Mouse (Mus musculus) bone marrow, adult 2 months (tissue): ENCODE results near the gene Myh11.

Experiments used
- CTCF ChIP-seq: fragments of 200-500 bp; IDR thresholded peaks from 2 replicates; pipeline ENCODE4 v1.5.1; 2011; ENCODE audit warnings: low read length, control low read depth; ENCODE audit not compliant: control insufficient read depth, insufficient read depth
- POLR2A ChIP-seq: fragments of 200-500 bp; IDR thresholded peaks from 2 replicates; pipeline ENCODE4 v1.6.1; 2011; ENCODE audit warnings: low read depth, mild to moderate bottlenecking, control low read depth, low read length, borderline replicate concordance; ENCODE audit not compliant: control insufficient read depth

DNA sequence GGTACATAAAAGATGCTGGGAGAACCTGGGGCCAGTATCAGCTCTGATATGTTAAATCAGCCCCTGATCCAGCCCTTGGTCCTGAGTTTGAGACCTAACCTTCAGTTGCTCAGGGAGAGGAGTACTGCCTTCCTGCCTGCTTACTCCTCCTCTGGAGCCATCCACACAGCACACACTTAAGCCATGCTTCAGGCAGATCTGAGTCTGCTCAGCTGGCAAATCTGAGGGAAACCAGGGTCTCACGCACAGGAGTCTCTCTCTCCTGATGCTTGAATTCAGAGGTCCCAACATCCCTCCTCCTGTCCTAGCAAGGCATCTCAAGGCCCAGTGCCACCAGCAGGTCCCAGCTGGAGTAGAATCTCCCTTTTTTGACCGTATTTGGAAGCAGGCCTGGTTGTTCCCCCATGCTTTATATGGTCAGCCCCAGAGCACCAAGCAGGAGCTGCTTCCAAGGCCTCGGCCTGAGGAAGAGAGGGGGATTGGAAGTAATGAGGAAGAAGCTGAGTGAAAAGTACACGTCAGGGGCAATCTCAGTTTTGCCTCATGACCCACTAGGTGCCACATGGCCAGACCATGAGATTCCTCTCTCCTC, 18.7 kb downstream of the Myh11 start:
- TF ChIP-seq CTCF = no peak
- no peak for TF ChIP-seq POLR2A
